Mouse (Mus musculus): ENCODE results near the gene Clk2.
"Not testable (repeated sequence)": the region's sequence is repeated elsewhere in the genome, so short reads cannot be mapped to it uniquely, and the experiment has no call there.

DNA sequence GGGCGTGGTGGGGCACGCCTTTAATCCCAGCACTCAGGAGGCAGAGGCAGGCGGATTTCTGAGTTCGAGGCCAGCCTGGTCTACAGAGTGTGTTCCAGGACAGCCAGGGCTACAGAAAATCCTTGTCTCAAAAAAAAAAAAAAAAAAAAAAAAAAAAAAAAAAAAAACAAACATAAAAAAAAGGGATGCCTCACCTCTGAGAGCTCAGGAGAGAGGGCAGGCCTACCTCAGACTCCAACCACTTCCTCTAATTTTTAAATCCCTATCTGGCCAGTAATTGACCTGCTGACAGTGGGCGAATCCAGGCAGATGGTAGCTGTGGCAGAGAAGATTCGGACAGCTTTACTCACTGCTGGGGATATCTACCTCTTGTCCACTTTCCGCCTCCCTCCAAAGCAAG is 51.8 kb downstream of the Clk2 start:
- not testable (repeated sequence) for TF ChIP-seq CTCF (IDR thresholded peaks at IDR 0.05; ENCODE audit: borderline replicate concordance, insufficient read depth, low read length); POLR2A (IDR thresholded peaks at IDR 0.05; ENCODE audit: low read depth, low read length)
